Mouse (Mus musculus) CD4-positive helper T cell, adult 2 months (primary cell): ENCODE results near the gene Leng9.
"Not testable (repeated sequence)": the region's sequence is repeated elsewhere in the genome, so short reads cannot be mapped to it uniquely, and the experiment has no call there.

Experiments
- DNase-seq: peaks from one replicate; pipeline ENCODE4 v3.0.0-alpha.2; 2012; ENCODE audit warnings: low read depth, missing footprints, low spot score

The Leng9 gene

DNA sequence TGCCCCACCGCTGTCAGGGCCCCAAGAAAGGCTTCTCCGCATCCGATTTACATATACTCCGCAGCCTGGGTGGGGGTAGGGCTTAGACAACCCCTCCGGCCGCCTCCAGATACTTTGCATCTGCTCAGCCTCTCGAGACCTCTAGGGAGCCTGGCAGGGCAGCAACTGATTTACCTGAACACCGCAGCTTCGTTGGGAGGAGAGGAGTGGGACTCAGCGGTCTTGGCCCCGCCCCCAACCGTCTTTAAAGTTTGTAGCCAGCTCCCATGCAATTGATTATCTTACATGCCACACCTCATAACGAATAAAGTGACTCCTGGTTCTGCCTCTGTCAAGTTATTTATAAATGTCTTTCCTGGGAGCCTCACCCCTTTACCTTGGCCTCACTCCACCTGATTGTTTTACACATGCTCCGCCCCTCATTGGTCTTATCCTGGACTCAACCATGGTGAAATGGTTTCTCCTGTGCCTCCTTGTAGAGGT, at the start of gene Leng9:
Gene Leng9, minus strand, starts transcription at position 316 of the 483 bp plus-strand sequence.
- no peak for DNase-seq

DNA sequence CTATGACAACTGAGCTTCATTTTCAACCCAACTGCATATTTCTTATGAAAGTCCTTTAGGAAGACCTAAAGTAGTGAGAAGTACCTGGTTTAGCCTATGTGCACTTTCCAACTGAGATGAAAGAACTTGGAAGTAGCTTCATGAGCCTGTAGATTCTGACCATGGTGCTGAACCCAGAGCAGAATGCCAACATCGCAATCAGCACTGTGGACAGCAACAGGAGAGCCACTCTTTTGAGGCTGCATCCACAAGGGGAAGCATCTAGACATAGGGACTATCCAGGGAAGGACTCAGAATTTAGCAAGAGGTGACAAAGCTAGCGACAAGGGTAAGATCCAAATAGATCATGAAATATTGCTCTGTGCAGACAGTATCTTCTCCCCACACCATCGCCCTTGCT, 28.3 kb upstream of the Leng9 start:
- DNase-seq = no peak

- no peak for DNase-seq
Measured at GRCm38 (mm10) chr7:4170193-4170938, 20.2 kb upstream of the Leng9 start.

- DNase-seq = no peak
Measured at GRCm38 (mm10) chr7:4167098-4167497, 16.9 kb upstream of the Leng9 start.

GRCm38 (mm10) chr7:4165286-4165685, 15.1 kb upstream of the Leng9 start:
- DNase-seq = no peak

DNA sequence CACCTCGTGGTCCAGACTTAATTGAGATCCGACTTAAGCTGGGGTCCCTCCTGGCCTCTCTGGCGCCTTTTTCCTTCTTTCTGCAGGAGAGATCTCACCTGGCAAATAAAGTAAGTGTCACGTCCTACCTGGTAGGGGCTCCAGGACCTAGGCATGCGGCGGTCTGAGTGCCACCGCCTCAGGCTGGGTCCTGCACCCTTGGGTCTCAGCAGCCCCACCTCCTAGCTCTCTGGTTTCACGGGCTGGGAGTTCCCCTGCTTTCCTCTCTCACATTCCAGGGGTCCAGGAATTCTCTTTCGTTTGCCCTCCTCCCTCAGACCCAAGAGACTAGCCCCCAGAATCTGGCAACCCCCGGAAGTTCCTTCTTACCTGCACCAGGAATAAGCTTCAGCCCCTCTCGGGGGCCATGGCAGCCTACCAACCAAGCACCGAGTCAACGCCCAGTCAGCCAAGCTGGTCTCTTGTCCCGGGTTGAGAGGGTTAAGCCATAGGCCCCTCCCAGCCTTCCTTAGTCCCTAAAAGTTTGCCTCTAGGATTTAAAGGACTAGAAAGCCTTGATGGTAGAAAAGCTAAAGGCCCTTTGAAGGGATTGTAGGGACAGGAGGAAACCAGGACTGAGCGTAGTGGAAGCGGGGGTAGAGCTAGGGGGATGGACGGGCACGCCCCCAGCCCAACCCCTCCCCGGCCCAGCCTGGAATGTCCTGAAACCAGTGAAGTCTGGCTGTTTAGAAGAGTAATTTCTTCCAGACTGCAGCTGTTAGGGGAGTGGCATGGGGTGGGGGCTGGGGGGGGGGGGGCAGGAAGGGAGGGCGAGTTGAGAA, 14.1 kb upstream of the Leng9 start, which contains the start of gene Cdc42ep5:
Gene Cdc42ep5, minus strand, starts transcription at position 771 of the 821 bp plus-strand sequence.
- no peak for DNase-seq

DNA sequence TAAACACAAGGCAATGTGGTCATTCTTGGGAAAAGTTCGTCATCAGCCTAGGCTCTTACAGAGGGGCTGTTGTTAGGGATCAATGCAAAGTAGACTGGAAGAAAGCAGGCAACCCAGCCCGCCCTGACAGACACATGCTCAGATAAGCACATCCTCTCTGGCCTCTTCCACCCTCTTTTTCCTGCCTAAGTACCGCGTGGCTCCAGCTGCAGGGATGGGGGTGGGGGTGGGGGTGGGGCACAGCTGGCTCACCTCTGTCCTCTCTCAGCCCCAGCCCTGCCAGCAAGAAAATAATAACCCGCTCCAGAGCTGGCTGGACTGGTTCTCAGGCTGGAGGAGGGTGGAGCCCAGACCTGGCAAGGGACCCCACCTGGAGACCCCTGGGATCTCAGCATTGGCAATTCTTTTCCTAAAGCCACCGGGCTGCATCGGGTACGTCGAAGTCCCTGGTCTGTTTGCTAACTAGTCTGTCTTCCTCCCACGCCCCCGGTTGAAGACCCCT, 13.4 kb upstream of the Leng9 start:
- DNase-seq = no peak

DNA sequence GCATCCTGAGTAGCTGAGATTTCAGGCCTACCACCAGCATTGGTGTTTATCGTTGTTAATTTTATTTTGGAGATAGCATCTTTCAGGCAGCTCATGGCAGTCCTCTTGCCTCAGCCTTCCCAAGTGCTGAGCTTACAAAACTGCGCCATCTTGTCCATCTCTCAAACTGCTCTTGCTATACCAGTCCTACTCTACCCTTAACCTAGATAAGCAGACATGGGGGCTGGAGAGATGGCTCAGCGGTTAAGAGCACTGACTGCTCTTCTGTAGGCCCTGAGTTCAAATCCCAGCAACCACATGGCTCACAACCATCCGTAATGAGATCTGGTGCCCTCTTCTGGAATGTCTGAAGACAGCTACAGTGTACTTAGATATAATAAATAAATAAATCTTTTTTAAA, 11.4 kb upstream of the Leng9 start:
- not testable (repeated sequence) for DNase-seq

- DNase-seq = no peak
Measured at GRCm38 (mm10) chr7:4154976-4155375, 4.8 kb upstream of the Leng9 start.

- no peak for DNase-seq
Measured at GRCm38 (mm10) chr7:4154356-4154755, 4.2 kb upstream of the Leng9 start.

DNA sequence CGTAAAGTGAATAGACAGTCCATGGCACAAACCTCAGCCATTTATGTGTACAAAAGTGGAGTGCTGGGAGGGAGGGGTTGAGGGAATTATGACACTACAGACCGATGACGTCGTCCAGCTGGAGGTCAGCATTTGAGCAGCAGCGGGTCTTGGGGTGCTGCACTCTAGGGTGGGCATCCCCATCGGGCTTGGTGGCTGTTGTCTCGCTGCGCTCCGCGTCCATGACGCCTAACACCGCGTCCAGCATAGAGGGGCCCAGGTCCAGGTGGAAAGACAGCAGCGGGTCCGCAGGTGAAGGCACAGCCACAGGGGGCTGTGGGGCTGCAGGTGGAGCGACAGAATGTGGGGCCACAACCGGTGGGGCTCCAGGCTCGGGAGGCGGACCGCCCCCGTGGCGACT, 1.1 kb upstream of the Leng9 start:
- peak; percentile 21 for DNase-seq

DNA sequence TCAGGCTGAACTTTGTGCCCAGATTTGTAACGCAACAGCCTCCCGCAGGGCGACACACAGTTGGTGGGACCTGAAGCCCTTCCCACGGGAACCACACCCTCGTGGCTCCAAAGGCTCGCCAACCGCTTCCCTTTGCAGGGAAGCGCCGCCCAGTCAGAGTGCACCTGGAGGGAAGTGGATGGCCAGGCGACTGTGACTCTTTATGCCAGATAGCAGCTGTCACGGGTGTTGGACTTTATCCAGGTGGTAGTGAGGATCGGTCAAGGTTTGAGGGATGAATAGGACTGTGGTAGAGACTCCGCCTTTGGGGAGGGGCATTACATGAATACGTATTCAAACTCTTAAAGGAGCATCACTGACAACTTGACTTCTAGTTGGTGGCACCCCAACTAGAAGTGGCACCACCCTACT, 642 bp upstream of the Leng9 start:
- DNase-seq = peak; percentile 54

DNA sequence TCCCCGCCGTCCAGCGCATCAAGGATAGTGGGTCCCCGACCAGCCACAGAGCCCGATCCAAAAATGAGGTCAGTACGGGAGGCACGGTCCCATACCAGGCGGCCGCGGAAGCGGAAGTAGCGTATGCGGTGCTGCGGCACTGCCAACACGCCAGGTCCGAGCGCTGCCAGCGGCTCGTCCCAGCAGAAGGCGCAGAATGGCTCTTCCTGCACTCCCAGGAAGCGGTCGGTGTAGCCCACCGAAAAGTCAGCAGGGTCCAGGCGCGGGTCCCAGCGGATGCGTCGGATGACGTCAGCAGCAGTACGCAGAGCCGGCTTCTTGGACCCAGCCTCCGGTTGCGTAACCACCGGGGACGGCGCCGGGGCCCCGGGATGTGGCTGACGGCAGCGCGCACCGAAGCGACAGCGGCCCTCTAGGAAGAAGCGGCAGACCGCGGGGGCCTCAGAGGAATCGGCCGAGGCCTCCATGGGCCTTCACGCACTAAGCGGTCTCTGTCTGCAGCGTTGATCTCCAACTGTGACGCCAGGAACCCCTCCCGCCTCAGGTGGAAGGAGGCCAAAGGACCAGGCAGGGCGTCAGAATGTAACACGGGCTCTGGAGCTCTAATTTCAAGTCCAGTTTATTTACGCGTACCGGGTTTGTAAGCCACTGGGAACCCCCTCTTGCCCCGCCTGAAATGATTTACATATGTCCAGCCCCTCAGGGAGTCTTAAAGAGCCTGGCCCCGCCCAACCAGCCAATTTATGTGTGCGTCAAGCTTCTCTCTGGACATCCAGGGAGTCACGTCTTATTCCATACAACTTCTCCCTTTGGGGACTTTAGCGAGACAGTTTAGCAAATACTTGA, 742 bp downstream of the Leng9 start:
- DNase-seq = peak; percentile 90

- DNase-seq = peak; percentile 33
Measured at GRCm38 (mm10) chr7:4148341-4149208, 1.6 kb downstream of the Leng9 start.

DNA sequence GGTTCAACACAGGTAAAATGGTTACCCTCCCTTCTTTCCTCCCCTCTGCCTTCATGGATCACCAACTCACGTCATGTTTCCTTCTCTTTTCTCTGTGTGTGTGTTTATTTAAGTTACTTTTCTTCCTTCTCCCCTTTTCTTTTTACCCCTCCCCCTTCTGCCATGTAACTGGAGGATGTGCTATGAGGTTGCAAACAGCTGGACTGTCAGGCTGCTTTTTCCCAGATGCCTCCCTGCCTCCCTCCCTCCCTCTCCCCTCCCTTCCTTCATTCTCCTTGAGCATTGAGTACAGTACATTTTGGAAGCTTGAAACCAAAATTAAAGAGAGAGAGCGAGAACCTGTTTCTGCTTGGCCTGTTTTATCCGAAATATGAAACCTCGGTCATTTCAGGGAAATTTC, 2.3 kb downstream of the Leng9 start:
- no peak for DNase-seq

GRCm38 (mm10) chr7:4147371-4147770, 2.8 kb downstream of the Leng9 start:
- DNase-seq = no peak

DNA sequence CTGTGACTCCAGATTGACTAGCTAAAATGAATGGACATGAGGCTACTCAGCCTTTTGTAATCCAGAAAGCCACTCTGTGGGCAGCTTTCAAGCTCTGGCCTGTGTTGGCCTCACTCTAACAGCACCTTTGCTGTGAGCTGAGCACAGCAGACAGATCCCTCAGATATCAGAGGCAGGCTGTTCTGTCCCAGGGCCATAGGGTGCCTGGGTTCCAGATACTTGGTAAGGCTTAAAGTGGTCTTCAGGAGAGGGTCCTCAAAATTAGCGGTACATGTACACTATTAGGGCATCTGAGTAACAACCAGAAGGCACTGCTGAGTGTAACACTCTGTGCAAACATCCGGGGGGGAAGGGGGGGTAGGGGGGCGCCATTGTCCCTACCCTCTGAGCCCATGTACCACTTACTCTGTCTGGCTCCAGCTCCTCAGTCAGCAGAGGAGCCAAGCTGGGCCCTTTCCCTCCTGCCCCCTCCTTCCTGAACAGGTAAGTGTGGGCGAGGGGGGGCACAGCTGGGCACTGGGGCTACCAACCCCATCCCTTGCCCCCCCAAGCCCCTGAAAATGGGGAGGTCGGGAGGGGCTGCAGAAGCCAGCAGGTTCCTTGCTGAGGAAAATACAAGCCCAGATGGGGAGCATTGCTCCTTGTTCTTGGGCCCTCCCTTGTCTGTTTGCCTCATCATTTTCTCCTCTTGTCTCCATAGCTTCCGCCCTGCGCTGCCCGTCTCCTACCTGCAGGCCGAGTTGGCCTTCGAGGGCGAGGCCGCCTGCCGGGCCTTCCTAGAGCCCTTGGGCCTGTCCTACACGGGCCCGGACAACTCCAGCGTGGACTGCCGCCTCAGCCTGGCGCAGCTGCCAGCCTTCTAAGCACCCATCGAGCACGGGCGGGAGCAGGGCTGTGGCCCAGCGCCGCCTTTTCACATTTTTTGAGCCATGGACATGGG, 3.7 kb downstream of the Leng9 start:
- no peak for DNase-seq

- DNase-seq = peak; percentile 53
Measured at GRCm38 (mm10) chr7:4145552-4146190, 4.5 kb downstream of the Leng9 start.
